Mouse (Mus musculus): ENCODE data around the gene Itgav.

The Itgav gene

GRCm38 (mm10) chr2:83744276-83744952 lies 20.2 kb downstream of the Itgav start:
- DNase-seq (ENCODE audit: extremely low read depth, low read depth, low spot score): no peak

- DNase-seq (ENCODE audit: extremely low read depth, low read depth, low spot score): no peak
These were observed 21.1 kb downstream of the Itgav start for GRCm38 (mm10) chr2:83745257-83745656.

- no peak for DNase-seq (ENCODE audit: extremely low read depth, low read depth, low spot score)
These were observed 24.5 kb downstream of the Itgav start for GRCm38 (mm10) chr2:83748581-83749118.

GRCm38 (mm10) chr2:83753008-83753407 lies 28.8 kb downstream of the Itgav start:
- no peak for DNase-seq (ENCODE audit: extremely low read depth, low read depth, low spot score)

- DNase-seq (ENCODE audit: extremely low read depth, low read depth, low spot score): no peak
These were observed 30.2 kb downstream of the Itgav start for GRCm38 (mm10) chr2:83754306-83754837.

GRCm38 (mm10) chr2:83758606-83759215 lies 34.5 kb downstream of the Itgav start:
- DNase-seq (ENCODE audit: extremely low read depth, low read depth, low spot score): no peak

GRCm38 (mm10) chr2:83759216-83759648 lies 35.0 kb downstream of the Itgav start:
- DNase-seq (ENCODE audit: extremely low read depth, low read depth, low spot score): no peak

GRCm38 (mm10) chr2:83759667-83760066 lies 35.5 kb downstream of the Itgav start:
- no peak for DNase-seq (ENCODE audit: extremely low read depth, low read depth, low spot score)

- DNase-seq (ENCODE audit: extremely low read depth, low read depth, low spot score): no peak
These were observed 35.9 kb downstream of the Itgav start for GRCm38 (mm10) chr2:83760112-83760511.

GRCm38 (mm10) chr2:83761506-83761905 lies 37.3 kb downstream of the Itgav start:
- no peak for DNase-seq (ENCODE audit: extremely low read depth, low read depth, low spot score)

- DNase-seq (ENCODE audit: extremely low read depth, low read depth, low spot score): no peak
These were observed 38.1 kb downstream of the Itgav start for GRCm38 (mm10) chr2:83762106-83762855.

GRCm38 (mm10) chr2:83766058-83766457 lies 41.9 kb downstream of the Itgav start:
- no peak for DNase-seq (ENCODE audit: extremely low read depth, low read depth, low spot score)

- DNase-seq (ENCODE audit: extremely low read depth, low read depth, low spot score): no peak
These were observed 42.7 kb downstream of the Itgav start for GRCm38 (mm10) chr2:83766878-83767277.

- DNase-seq (ENCODE audit: extremely low read depth, low read depth, low spot score): no peak
These were observed 44.3 kb downstream of the Itgav start for GRCm38 (mm10) chr2:83768311-83769047.

- DNase-seq (ENCODE audit: extremely low read depth, low read depth, low spot score): no peak
These were observed 47.1 kb downstream of the Itgav start for GRCm38 (mm10) chr2:83771155-83771812.

- DNase-seq (ENCODE audit: extremely low read depth, low read depth, low spot score): no peak
These were observed 67.3 kb downstream of the Itgav start for GRCm38 (mm10) chr2:83791330-83792073.

GRCm38 (mm10) chr2:83792102-83792501 lies 67.9 kb downstream of the Itgav start:
- DNase-seq (ENCODE audit: extremely low read depth, low read depth, low spot score): no peak

GRCm38 (mm10) chr2:83795766-83796165 lies 71.6 kb downstream of the Itgav start:
- DNase-seq (ENCODE audit: extremely low read depth, low read depth, low spot score): no peak

- no peak for DNase-seq (ENCODE audit: extremely low read depth, low read depth, low spot score)
These were observed 73.8 kb downstream of the Itgav start for GRCm38 (mm10) chr2:83797902-83798497.
